Comparison of ENCODE assay signal across 7 mouse cellular contexts in genomic region chr4:40143533-40143871, GRCm38 (mm10). TPM values are rescaled to one million over a fixed set of nuclear protein-coding genes. Genes with fewer than 3 reads are reported as not detected.
DNase-seq lines count a peak whose midpoint lies in the region; ATAC-seq lines count a peak whose summit lies in the region.

No protein-coding gene starts in this region.

- H3K27ac ChIP-seq in lung, embryonic 16.5 days (ENCODE audit: low read length), result peak overlapping the region; percentile 92
- peak overlapping the region; percentile 94 for H3K27ac ChIP-seq in forebrain, embryonic 10.5 days
- peak overlapping the region; percentile 89 for H3K27ac ChIP-seq in limb, embryonic 13.5 days
- peak overlapping the region; percentile 93 for H3K27ac ChIP-seq in stomach, embryonic 14.5 days (ENCODE audit: low read length)

- under 1% methylated on average over 27 of the region's 27 CpGs for WGBS in lung, embryonic 16.5 days
- WGBS in forebrain, embryonic 10.5 days, result under 1% methylated on average over 27 of the region's 27 CpGs
- 0% methylated on average over 27 of the region's 27 CpGs for WGBS in limb, embryonic 13.5 days
- WGBS in stomach, embryonic 14.5 days, result 1% methylated on average over 23 of the region's 27 CpGs

- no peak; the same call in 1 of the 2 replicates for ATAC-seq in lung, embryonic 16.5 days (ENCODE audit: low read depth)
- ATAC-seq in limb, embryonic 13.5 days (ENCODE audit: low FRiP score, low read depth), result no peak
- no peak; the same call in 1 of the 2 replicates for ATAC-seq in stomach, embryonic 14.5 days (ENCODE audit: insufficient number of reproducible peaks, insufficient read depth, low FRiP score, low read depth)

- no peaks in the 10 kb centered on the region for H3K27me3 ChIP-seq in lung, embryonic 16.5 days (ENCODE audit: control insufficient read depth, insufficient read depth, low read depth, low read length)
- H3K27me3 ChIP-seq in forebrain, embryonic 10.5 days (ENCODE audit: poor library complexity, severe bottlenecking), result no peaks in the 10 kb centered on the region
- no peaks in the 10 kb centered on the region for H3K27me3 ChIP-seq in limb, embryonic 13.5 days
- no peaks in the 10 kb centered on the region for H3K27me3 ChIP-seq in stomach, embryonic 14.5 days (ENCODE audit: control insufficient read depth, insufficient read depth, low read length)

- no peaks in the 10 kb centered on the region for H3K36me3 ChIP-seq in lung, embryonic 16.5 days (ENCODE audit: control insufficient read depth, insufficient read depth, low read length)
- 0 out of 2 replicates have a peak, but pooled peaks cover 2% of the 10 kb centered on the region for H3K36me3 ChIP-seq in forebrain, embryonic 10.5 days (replicated peaks)
- H3K36me3 ChIP-seq in limb, embryonic 13.5 days, result peaks cover 4% of the 10 kb centered on the region
- H3K36me3 ChIP-seq in stomach, embryonic 14.5 days (ENCODE audit: control insufficient read depth, insufficient read depth, low read length), result no peaks in the 10 kb centered on the region

- H3K4me1 ChIP-seq in lung, embryonic 16.5 days (replicated peaks; ENCODE audit: control insufficient read depth, insufficient read depth, low read length), result peaks cover 22% of the 10 kb centered on the region
- H3K4me1 ChIP-seq in forebrain, embryonic 10.5 days, result peaks cover 25% of the 10 kb centered on the region
- peaks cover 21% of the 10 kb centered on the region for H3K4me1 ChIP-seq in limb, embryonic 13.5 days
- H3K4me1 ChIP-seq in stomach, embryonic 14.5 days (ENCODE audit: control insufficient read depth, insufficient read depth, low read length), result peaks cover 13% of the 10 kb centered on the region; the same call in 1 of the 2 replicates

- H3K4me2 ChIP-seq in lung, embryonic 16.5 days (ENCODE audit: low read depth, low read length), result peak overlapping the region; percentile 71
- peak overlapping the region; percentile 79 for H3K4me2 ChIP-seq in limb, embryonic 13.5 days (replicated peaks)
- peak overlapping the region; percentile 72 for H3K4me2 ChIP-seq in stomach, embryonic 14.5 days (replicated peaks; ENCODE audit: low read depth, low read length)

- H3K9me3 ChIP-seq in lung, embryonic 16.5 days (ENCODE audit: control insufficient read depth, low read length), result no peaks in the 10 kb centered on the region
- H3K9me3 ChIP-seq in forebrain, embryonic 10.5 days, result no peaks in the 10 kb centered on the region
- no peaks in the 10 kb centered on the region for H3K9me3 ChIP-seq in limb, embryonic 13.5 days
- H3K9me3 ChIP-seq in stomach, embryonic 14.5 days (ENCODE audit: control insufficient read depth, low read depth, low read length), result no peaks in the 10 kb centered on the region

- H3K4me3 ChIP-seq in lung, embryonic 16.5 days (ENCODE audit: low read length), result peak overlapping the region; percentile 93
- peak overlapping the region; percentile 70 for H3K4me3 ChIP-seq in forebrain, embryonic 10.5 days
- peak overlapping the region; percentile 80 for H3K4me3 ChIP-seq in limb, embryonic 13.5 days
- peak overlapping the region; percentile 69 for H3K4me3 ChIP-seq in stomach, embryonic 14.5 days (ENCODE audit: low read depth, low read length)

- H3K9ac ChIP-seq in lung, embryonic 16.5 days (ENCODE audit: low read length), result peak overlapping the region; percentile 85
- peak overlapping the region; percentile 85 for H3K9ac ChIP-seq in limb, embryonic 13.5 days
- H3K9ac ChIP-seq in stomach, embryonic 14.5 days (replicated peaks; ENCODE audit: low read depth, low read length), result peak overlapping the region; percentile 76

- no peak for DNase-seq in lung, postnatal 36 days
- no peak for DNase-seq in forebrain, embryonic 10.5 days (ENCODE audit: extremely low spot score, low spot score)
- no peak for DNase-seq in thymus, postnatal 4 days
- no peak for DNase-seq in layer of hippocampus, adult 11-12 months (ENCODE audit: low spot score)

RNA-seq across cellular contexts. Expression of gene Aco1, which starts 0.6 kb away (rescaled TPM):
- polyA plus RNA-seq in lung, embryonic 16.5 days (2015; fragmentation: Nextera tagmentation; extraction: Ambion mirVana), result 56.8 and 60.3 TPM in 2 replicates
- polyA plus RNA-seq in forebrain, embryonic 10.5 days (2016; fragmentation: Nextera tagmentation; extraction: Ambion mirVana), result 53.3 and 54.3 TPM in 2 replicates
- polyA plus RNA-seq in limb, embryonic 13.5 days (2015; fragmentation: Nextera tagmentation; extraction: Ambion mirVana), result 50.1 and 51.9 TPM in 2 replicates
- polyA plus RNA-seq in stomach, embryonic 14.5 days (2014; fragmentation: Nextera tagmentation; extraction: Ambion mirVana), result 59.3 and 65.6 TPM in 2 replicates
